Comparison of ENCODE assay signal across 1 mouse cellular context in genomic region chr11:96311520-96312417, GRCm38 (mm10).
TF ChIP-seq lines count a peak whose summit lies in the region.

No protein-coding gene starts in this region.

TF ChIP-seq in CH12.LX, 34 proteins besides CTCF, POLR2A, EP300 and RAD21 (continued from another document):
- TF ChIP-seq MEF2A (IDR thresholded peaks at IDR 0.05; ENCODE audit: borderline replicate concordance, low read depth, low read length), result 0 out of 2 replicates have a peak, but pooled peaks have one; percentile 35
- TF ChIP-seq E2F4 (IDR thresholded peaks at IDR 0.05; ENCODE audit: insufficient replicate concordance, low read depth, low read length), result peak; percentile 41; the same call in 1 of the 2 replicates
- no peak for TF ChIP-seq USF2 (conservative IDR thresholded peaks at IDR 0.05; ENCODE audit: low read depth, low read length)
- TF ChIP-seq RCOR1 (conservative IDR thresholded peaks at IDR 0.05; ENCODE audit: low read depth, low read length), result 0 out of 2 replicates have a peak, but pooled peaks have one; percentile 53
- TF ChIP-seq SMC3 (IDR thresholded peaks at IDR 0.05; ENCODE audit: low read depth, low read length), result peak; percentile 93
- TF ChIP-seq PAX5 (IDR thresholded peaks at IDR 0.05; ENCODE audit: low read length), result no peak
- peak; percentile 58; the same call in 1 of the 2 replicates for TF ChIP-seq NELFE (IDR thresholded peaks at IDR 0.05; ENCODE audit: low read depth, low read length)
- no peak for TF ChIP-seq ZMIZ1 (IDR thresholded peaks at IDR 0.05; ENCODE audit: low read depth, low read length)
- 0 out of 2 replicates have a peak, but pooled peaks have one; percentile 27 for TF ChIP-seq NRF1 (IDR thresholded peaks at IDR 0.05; ENCODE audit: low read depth, low read length)
- TF ChIP-seq KAT2A (IDR thresholded peaks at IDR 0.05; ENCODE audit: insufficient replicate concordance, low read length), result no peak
- peak; percentile 32; the same call in 1 of the 2 replicates for TF ChIP-seq MXI1 (IDR thresholded peaks at IDR 0.05; ENCODE audit: low read depth, low read length)
- no peak for TF ChIP-seq MAX (IDR thresholded peaks at IDR 0.05; ENCODE audit: low read length)
- TF ChIP-seq POLR2AphosphoS2 (IDR thresholded peaks at IDR 0.05; ENCODE audit: low read depth, low read length), result no peak
- no peak for TF ChIP-seq GABPA (IDR thresholded peaks at IDR 0.05; ENCODE audit: insufficient replicate concordance, low read depth, low read length)
- TF ChIP-seq ELF1 (IDR thresholded peaks at IDR 0.05; ENCODE audit: low read depth, low read length), result peak; percentile 50; the same call in 1 of the 2 replicates
- no peak for TF ChIP-seq UBTF (IDR thresholded peaks at IDR 0.05; ENCODE audit: low read depth, low read length)
- TF ChIP-seq IRF4 (IDR thresholded peaks at IDR 0.05; ENCODE audit: low read depth, low read length), result peak; percentile 94
- no peak for TF ChIP-seq BHLHE40 (IDR thresholded peaks at IDR 0.05; ENCODE audit: low read depth, low read length)
- TF ChIP-seq CHD1 (IDR thresholded peaks at IDR 0.05; ENCODE audit: low read depth, low read length), result no peak
- peak; percentile 50; the same call in 1 of the 2 replicates for TF ChIP-seq TCF12 (IDR thresholded peaks at IDR 0.05; ENCODE audit: low read depth, low read length)
- no peak for TF ChIP-seq JUN (IDR thresholded peaks at IDR 0.05; ENCODE audit: insufficient read depth, low read depth, low read length)
- no peak for TF ChIP-seq JUND (conservative IDR thresholded peaks at IDR 0.05; ENCODE audit: low read depth, low read length)
- TF ChIP-seq ETS1 (conservative IDR thresholded peaks at IDR 0.05; ENCODE audit: low read depth, low read length), result peak; percentile 28; the same call in 1 of the 2 replicates
TF ChIP-seq in CH12.LX: peak in this region for 16.
